Mouse (Mus musculus) 416B (cell line): Measurements from ENCODE around the gene Mfsd6.

Source experiments
- DNase-seq: peaks from one replicate; pipeline ENCODE4 v3.0.0; 2011; ENCODE audit warnings: low read depth

Gene Mfsd6

DNA sequence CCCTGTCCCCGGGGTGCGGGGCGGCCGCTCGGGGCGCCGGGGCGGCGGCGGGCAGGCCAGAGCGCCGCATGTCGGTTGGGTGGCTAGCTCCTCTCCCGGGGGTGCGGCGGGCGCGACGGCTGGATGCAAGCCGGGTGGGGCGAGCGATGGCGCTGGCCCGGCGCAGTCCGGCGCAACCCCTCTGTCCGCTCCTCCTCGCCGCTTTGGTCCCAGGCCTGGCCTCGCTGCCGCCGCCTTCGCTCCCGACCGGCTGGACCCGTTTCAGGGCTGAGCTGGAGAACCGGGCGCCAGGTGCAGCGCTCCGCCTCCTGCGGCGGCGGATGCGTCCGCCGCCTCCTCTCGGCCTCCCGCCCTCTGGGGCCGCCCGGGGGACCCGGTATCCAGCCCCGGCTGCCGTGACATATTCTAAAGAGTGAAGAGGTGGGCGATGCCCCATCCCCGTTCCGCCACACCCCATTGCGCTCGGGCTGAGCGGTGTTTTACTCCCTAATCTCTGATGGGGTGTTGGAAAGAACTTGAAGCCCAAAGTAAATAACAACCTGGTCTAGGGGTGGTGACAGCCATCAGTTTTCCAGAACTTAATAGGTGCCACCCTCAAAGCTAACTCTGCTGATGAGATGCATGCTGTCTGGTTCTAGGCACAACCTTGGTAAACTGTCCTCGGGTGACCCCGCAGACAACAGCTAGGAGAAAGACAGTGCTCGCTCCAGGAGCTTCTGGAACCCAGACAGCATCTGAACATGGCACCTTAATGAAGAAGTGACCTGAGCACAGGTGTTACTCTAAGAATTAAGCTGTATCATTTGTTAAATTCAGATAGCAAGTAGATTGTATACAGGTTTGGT, at the start of gene Mfsd6:
Gene Mfsd6 (minus strand): TSS at position 407 of the 845 bp plus-strand sequence.
- no peak for DNase-seq

DNA sequence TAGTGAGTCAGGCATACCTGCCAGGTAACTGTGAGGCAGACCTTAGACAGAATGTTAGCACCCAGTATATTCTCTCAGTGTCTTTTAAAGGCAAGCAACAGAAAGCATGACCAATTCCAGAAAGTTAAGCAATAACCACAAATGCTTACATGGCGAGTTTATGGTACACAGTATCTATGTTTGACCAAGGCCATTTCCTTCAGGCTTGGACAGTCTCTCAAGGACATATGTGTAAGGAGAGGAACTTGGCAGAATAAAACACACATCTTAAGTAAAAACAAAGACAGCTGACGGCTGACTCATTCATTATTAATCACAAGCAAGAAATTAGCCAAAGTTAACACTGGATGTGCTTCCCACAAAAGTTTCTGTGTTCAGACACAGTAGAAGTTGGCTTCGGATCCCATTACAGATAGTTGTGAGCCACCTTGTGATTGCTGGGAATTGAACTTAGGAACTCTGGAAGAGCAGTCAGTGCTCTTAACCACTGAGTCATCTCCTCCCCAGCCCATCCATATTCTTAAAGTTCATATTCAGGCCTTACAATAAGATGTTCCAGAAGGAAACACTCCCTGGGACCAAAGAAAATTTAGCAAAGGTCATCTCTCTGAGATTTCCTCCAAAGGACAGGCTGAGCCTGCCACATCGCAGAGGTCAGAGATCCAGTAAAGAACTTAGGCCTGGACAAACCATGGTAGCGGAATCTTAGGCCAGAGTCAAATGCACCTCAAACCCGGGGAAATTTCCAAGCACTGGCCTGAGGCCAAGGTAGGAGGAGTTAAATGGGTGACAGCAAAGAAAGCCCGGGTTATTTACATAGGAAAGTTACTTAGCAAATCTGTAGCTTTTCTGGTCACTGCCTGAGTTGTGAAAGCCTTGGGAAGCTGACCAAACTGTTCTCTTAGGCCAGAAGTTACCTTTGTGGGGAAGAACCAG, 38.2 kb upstream of the Mfsd6 start:
- peak; percentile 91 for DNase-seq

DNA sequence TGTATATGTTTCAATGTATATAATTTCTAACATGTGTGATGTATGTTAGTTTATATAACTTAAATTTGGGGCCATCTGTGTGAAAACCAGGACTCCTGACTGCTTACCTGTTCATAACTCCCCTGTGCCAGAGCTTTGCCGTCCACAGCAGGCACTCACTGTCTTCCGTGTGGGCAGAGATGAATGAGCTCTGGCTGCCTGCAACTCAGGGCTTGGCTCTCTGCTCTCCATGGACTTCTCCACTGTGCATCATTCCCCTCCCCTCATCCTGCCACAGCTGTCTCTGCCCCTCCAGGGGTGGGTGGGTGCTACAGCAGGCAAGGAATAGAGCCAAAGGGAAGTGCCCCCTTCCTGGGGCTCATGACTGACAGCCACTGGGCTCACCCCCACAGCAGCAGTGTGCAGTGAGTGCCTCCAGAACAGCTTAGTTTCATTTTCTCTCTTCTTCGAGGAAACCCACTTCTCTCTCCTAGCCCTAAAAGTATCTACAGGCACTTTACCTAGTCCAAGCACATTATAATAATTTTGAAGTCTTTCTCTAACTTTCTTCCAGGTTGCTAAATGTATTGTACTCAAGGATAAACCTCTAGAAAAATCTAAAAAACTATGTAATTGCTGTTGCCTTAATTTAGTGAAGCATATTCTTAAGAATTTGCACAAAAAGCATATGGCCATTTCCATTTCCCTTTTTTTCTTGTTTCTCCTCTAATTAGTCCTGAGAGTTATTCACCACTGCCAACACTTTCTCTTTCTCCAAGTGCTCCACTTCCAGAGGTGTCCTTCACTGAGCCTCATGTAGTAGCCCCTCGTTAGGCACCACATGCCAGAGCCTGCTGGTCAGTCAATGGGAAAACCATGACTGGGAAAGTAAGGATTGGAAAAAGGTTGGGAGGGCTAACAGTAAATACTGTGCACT, 36.9 kb upstream of the Mfsd6 start:
- DNase-seq = peak; percentile 47

DNA sequence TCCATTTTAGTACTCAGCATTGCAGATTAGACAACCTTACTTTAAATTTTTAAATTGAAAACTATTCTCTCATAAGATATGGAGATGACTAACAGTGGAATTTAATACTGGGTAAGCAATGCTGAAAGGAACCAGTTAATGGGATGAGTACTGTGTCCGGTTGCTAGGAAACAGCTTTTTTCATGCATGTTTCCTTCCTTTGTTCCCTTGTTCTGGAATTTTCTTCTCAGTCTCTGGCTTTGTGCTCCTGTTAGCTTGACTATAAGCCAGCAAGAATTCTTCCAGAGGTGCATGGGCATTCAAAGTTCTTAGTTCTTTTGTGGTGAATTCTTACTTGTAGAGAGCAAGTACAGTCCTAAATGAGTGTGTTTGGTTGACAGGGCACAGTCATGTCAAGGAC, 30.9 kb upstream of the Mfsd6 start:
- no peak for DNase-seq

DNA sequence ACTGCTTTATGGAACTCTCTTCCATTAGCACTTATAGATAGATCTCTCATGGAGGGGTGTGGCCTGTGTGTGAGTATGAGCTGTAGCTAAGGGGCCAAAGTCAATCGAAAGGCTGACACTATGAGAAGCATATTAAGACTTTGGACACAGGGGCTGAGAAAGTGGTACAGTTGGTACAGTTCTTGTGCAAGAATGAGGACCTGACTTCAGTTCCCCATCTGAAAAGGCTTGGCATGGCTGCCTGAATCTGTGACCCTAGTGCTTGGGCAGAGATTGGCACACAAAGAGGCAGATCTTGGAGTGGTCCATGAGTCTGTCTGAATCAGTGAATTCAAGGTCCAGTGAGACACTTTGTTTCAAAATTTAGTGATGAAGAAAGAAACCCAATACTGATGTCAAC, 27.1 kb upstream of the Mfsd6 start:
- no peak for DNase-seq

DNA sequence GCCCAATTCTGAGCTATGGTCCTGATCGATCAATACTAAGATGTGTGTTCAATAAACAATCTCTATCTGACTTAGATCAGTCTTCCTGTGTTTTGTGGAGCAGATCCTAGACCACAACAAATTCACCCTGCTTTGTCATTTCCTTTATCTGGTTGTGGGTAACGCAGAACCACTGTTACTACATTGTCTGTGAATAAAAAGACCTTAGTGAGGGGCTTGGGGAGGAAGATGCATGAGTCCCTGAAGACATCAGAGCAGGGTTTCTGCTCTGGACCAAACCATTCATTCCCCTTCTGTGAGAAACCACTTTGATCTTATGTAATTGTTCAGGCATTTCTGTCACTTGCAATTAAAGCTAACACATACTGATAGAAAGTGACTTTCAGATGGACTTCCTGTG, 26.6 kb upstream of the Mfsd6 start:
- DNase-seq = peak; percentile 67

DNA sequence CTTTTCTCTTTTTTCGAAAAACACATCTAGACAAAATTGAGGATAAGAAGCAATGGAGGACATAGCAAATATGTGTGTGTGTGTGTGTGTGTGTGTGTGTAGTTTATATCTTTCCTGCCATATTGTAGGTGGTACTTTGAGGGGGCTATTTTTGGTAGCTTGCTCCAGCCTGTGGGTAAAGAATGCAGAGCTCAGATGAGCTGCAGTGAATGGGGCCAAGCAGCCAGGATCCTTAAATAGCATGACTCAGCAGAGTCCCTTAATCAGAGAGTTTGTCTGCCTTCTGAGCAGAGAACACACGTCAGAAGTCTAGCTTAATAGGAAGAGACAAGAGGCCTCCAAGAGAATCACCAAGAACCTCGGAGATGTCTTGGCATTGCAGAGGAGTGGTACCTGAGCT, 25.4 kb upstream of the Mfsd6 start:
- peak; percentile 82 for DNase-seq

DNA sequence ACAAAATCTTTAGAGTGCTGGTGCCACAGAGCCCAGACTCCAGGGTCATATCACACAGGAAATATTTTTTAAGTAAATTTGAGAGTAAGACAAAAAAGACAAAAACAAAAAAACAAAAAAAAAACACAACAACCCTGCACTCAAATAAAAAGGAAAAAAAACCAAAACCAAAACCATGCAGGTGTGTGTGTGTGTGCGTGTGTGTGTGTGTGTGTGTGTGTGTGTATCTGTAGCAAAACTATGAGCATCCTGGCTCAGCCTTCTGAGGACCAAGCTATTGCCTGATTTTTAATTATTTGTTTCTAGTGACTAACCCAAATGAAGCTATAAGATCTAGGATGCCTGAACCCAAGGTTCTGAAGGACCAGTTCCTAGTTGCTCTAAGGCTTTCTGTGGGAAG, 24.4 kb upstream of the Mfsd6 start:
- DNase-seq = no peak

DNA sequence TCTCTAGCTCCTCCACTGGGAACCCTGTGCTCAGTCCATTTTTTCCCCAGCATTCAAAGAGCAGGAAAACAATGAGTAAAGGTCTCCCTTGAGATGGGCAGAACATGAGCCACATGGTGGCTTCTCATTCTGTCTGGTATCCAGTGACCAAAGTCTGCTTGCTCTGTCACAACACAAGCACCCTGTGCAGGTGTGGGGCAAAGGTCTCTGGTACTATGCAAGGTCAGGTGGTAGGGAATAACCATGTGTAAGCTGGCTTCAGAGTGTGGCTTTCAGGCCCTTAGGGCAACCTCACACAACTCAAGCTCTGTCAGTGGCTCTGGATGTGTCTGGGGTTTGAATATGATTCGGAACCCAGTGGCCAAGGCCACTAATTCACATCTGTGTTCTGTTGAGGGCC, 22.7 kb upstream of the Mfsd6 start:
- no peak for DNase-seq

DNA sequence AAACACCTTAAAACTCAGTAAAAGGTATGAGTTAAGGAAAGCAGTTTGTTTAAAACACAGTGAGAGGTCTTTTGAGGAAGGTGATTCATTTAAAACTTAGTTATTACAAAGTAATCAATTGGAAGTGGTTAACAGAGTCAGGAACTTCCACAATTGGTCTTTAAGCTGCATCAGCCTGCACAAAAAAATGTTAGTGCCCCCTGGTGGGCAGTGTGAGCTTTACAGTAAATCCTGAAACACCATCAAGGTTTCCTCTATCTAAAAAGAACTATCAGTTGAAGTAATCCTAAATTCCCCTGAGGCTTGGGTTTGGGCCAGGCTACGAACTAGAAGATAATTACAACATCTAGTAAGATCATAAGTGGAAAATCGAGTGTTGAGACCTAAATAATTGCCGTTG, 21.0 kb upstream of the Mfsd6 start:
- peak; percentile 69 for DNase-seq

DNA sequence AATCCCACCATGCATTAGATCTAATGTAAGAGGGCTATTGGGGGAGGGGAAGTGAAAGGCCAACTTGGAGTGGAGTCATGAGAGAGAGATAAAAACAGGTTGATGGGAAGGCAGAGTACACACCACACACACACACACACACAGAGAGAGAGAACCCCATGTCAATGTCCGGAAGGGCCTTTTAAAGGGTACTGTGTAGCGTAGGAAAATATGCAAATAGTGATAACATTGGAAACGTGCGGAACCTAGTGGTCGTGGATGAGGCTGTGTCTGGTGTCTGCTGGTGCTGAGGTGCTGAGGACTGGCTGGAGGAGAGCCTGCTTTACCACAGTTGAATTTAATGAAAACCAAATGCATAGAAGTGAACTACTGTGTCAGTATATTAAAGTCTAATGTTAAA, 15.3 kb upstream of the Mfsd6 start:
- no peak for DNase-seq

DNA sequence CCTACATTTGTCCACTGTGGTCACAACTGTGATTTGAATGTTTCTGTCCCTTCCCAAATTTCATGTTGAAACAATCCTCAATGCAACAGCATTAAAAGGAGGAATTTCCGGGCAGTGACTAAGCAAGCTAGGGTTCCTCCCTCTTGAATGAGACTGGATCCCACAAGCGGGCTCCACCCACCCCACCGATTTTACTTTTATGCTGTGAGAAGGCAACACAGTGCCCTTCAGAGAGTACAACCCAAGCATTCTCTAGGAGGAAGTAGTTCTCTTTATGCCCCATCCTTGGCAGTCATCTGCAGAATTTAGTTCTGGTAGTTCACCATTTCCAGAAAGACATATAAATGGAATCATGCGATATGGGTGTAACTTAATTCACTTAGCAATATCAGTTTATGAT, 6.9 kb upstream of the Mfsd6 start:
- DNase-seq = no peak

DNA sequence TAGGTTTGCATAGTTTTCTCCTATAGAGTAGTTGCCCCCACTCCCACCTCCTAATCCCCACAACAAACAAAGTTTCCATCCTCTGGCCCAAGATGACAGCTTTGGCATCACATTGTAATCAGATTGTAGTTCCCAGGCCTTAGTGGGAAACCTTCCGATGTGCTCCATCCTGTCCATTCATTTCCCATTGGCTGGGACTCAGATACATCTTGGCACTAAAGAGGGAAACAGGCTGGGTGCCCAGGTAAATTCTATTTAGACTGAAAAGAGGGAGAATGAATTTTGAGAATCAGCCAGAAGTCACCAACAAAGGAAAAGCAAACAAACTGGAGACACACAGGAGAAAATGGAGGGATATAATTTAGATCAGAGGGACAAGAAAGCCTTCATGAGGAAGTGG, 3.0 kb upstream of the Mfsd6 start:
- no peak for DNase-seq

DNA sequence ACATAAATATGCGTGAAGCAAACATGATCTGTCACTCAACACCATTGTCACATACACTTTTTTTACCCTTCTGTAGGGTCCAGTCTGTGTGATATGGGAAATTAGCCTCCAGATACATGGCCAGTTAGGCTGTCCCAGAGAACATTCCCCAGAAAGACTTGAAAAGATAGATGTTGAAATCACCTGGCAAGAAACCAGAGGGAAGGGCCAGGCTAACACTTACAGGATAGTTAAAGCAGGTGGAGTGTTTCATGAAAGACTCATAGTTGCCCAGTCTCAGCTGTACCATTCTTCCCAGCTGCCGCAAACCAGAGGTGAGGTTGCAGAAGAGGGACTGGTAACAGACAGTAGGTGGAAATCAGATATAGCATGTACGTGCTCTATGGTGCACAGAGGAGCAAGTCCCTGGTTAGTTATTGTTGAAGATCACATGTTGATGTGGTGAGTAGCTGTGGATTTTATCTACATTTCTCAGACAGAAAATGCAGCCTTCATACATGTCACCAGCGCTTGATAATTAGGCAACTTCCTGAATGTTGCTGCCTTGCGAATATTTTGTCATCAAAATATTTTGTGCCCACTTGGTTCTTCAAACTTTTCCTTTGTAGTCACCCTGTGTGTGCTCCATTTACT, 1.7 kb upstream of the Mfsd6 start:
- peak; percentile 67 for DNase-seq

DNA sequence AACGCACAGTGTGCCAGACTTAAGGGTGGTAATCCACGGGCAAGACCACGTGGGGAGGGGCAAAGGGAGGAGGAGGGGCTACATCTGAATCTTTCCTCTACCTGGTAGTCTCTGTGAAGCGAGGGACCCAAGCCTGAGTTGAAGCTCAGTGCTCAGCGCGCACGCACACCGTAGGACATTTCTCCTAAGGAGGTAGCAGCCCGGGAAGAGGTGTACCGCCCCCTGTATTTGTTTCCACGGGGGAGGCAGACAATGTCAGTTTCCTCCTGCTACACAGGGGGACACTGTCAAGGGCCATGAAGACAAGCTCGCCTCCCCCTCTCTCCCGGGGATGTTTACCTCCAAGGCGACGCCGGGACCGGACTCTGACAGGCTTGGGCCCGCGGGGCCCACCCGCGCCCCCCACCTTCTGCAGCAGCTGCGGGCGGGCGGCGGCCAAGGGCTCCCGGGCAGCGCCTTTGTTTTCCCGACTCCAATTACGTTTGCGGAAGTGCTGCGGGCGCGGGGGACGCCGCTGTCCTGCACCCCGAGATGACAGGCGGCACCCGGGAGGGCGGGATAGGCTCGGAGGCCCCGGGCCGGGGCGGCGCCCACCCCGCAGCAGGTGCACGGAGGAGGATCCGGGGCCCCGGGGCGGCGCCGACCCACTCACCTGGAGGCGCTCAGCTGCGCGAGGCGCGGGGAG, 749 bp downstream of the Mfsd6 start:
- DNase-seq = peak; percentile 39

DNA sequence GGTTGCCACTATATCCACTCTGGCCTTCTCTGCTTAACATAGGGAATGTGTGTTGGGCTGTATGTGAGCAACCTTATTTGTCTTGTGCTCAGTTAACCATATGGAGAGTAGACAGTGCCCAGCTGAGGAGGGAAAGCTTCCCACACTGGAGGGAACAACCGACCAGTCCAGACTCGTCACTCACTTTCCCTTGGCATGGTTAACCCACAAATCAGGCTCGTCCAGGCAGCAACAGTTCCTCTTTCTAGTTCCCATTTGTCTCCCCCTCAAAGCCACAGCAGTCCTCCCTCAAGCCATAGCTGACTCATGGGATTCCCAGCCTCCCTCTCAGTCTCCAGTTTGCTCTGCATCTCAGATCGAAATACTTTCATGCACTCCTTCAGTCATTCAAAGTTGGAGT, 4.7 kb downstream of the Mfsd6 start:
- peak; percentile 82 for DNase-seq

DNA sequence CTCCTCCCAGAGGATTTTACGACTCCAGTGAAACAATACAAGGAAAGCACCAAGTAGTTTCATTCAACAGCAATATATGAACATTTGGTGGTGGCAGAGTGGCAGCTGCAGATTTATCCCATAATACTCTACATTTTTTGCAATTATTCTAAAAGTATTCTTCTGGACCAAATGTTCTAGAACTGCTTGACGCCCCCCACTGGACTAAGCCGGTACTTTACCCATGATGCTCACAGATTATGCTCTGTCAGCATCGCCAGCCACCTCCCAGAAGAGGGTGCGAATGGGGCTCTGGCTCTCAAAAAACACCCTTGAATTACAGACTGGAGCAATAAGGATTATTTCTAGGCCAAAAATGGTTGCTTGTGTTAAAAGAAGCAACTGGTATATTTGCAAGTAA, 8.2 kb downstream of the Mfsd6 start:
- no peak for DNase-seq

DNA sequence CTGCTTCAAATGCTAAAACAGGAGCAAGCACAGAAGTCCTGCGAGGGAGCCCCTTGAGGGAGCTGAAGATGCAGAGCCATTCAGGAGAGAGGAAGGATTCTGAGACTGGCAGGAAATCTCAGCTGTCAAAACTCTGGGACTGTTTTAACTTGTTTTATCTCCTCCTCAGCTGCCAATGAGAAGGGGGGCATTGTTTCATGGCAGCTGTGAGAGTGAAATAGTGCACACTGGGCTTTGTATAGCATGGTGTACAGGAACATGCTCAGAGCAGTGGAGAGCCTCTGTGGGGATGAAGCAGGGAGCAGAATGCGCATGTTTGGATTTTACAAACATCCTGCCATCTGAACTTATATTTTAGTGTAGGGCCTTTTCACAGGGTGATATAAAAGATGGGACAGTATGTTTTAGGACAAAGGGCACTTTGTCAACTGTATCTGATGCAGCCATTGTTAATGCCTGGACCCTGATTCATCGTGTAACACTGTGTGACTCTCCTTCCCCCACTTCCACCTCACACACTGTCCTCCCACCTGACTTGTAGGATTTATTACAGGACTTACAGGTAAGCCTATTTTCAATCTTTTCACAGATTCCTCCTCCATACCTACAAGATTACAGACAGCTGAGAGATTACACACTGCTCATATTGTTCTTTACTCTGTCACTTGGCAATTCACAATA, 9.1 kb downstream of the Mfsd6 start:
- DNase-seq = no peak

DNA sequence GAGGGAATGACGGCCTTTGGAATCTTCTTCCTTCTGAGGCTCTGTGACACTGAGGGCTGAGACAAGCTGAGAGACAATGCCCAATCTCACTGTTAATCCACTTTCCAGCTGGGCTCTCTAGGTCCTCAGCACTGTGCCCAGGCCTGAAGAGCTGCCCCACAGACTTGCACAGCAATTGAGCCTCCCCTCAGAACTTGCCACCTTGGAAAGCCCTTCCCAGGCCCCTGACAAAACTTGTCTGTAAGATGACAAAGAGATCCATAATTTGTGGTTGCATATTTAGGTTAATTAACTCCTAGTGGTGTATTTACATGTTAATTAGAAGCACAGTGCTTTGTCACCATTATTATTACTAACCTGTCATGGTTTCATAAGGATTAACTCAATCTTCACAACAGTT, 12.8 kb downstream of the Mfsd6 start:
- DNase-seq = no peak

DNA sequence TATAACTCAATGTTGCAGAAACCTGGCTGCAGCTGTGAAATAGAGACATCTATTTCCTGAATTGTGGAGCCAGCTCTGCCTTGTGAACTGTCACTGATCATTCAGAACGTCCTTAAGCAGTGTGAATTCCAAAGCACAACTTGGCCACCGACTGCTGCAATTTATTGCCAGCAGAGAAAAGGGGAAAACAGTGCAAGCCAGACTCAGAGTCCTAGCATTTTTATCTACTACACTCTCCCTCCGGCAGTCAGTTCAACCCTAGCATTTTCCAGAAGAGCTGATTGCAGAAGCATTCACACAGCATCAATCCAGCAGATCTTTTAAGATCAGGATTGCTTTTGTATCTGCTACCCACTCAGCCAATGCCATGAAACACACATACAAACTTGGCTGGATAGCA, 13.2 kb downstream of the Mfsd6 start:
- no peak for DNase-seq
